Mouse (Mus musculus) adrenal gland (tissue): ENCODE measurements around the gene Chrm4.

Experiments used
- intact Hi-C: fragments of 180-260 bp; cut with DNase I; formaldehyde crosslinking; loops from one replicate; pipeline ENCODE4 v1.15.1; 2025

Chrm4 gene

GRCm38 (mm10) chr2:91921790-91922570, 5.1 kb upstream of the Chrm4 start:
- intact Hi-C loops: no loop called here

GRCm38 (mm10) chr2:91922586-91923414, 4.2 kb upstream of the Chrm4 start:
- intact Hi-C loops: no loop called here

- intact Hi-C loops: no loop called here
These were observed 3.4 kb upstream of the Chrm4 start for GRCm38 (mm10) chr2:91923415-91924337.

DNA sequence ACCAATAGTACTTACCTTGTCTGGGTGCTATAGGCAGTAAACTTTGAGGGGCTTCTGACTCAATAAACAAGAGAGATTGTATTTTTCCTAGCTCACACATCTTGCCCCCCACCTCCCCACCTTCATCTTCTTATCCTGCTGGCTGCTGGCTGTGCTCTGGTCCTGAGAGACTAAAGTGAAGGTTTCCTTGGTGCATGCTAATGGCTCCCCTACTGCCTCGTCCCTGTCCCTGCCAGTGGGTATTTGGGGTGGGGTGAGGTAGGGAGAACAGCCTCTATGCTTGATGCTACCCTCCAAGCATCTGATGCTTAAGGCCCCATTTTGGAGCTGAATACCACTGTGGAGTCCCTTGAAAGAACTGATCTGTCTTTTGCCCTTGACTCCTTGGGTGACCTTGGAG, 2.3 kb upstream of the Chrm4 start:
- intact Hi-C loops: no loop called here

- intact Hi-C loops: no loop called here
These were observed 1.6 kb upstream of the Chrm4 start for GRCm38 (mm10) chr2:91925442-91925841.

- intact Hi-C loops: loop anchor here (2.0 kb wide), 1 partner anchor 149 kb away; no protein-coding TSS in a partner anchor
These were observed 931 bp downstream of the Chrm4 start for GRCm38 (mm10) chr2:91927826-91928533.

- intact Hi-C loops: no loop called here
These were observed 1.7 kb downstream of the Chrm4 start for GRCm38 (mm10) chr2:91928534-91929350.

GRCm38 (mm10) chr2:91929455-91929854, 2.4 kb downstream of the Chrm4 start:
- intact Hi-C loops: no loop called here

DNA sequence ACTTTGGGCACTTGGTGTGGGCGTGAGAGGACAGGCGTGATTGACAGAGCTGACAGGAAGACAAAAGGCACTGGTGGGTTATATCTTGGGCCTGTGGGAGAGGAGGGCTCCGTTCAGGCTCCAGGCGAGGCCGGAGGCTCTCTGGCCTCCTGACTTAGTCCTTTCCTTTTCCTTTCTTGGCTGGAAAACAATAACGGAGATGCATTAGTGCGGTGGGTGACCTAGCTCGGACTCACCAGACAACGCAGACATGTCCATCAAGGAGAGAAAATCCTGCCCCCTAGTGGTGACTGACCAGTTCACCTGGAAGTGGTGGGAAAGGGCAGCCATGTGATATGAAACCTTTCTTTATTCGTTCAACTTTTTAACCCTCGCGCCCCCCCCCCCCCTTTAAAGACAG, 2.9 kb downstream of the Chrm4 start:
- intact Hi-C loops: no loop called here

- intact Hi-C loops: no loop called here
These were observed 3.8 kb downstream of the Chrm4 start for GRCm38 (mm10) chr2:91930761-91931291.

GRCm38 (mm10) chr2:91931328-91932159, 4.5 kb downstream of the Chrm4 start:
- intact Hi-C loops: no loop called here

GRCm38 (mm10) chr2:91932160-91932711, 5.2 kb downstream of the Chrm4 start, which contains the start of gene Mdk:
TSS of gene Mdk (minus strand) at chr2:91932297.
- intact Hi-C loops: no loop called here

GRCm38 (mm10) chr2:91932737-91933350, 5.8 kb downstream of the Chrm4 start:
- intact Hi-C loops: no loop called here

GRCm38 (mm10) chr2:91933471-91933870, 6.4 kb downstream of the Chrm4 start:
- intact Hi-C loops: no loop called here

DNA sequence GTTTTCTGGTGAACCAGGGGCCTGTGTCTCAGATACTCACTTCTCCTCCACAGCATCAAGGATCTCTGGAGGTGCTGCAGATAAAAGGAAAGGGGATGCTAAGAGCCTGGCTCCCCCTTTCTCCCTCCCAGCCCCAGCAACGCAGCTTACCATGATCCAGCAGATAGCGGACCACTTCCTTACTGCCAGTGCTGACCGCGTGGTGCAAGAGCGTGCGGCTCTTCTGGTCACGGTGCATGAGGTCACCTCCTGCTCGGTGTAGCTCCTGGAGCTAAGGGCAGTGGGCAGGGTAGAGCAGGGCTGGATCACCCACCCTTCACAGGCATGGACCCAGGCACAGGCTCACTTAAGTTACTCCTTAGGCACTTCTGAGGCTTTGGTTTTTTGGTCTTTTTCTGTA, 7.0 kb downstream of the Chrm4 start:
- intact Hi-C loops: no loop called here

GRCm38 (mm10) chr2:91934826-91935525, 7.9 kb downstream of the Chrm4 start:
- intact Hi-C loops: no loop called here

DNA sequence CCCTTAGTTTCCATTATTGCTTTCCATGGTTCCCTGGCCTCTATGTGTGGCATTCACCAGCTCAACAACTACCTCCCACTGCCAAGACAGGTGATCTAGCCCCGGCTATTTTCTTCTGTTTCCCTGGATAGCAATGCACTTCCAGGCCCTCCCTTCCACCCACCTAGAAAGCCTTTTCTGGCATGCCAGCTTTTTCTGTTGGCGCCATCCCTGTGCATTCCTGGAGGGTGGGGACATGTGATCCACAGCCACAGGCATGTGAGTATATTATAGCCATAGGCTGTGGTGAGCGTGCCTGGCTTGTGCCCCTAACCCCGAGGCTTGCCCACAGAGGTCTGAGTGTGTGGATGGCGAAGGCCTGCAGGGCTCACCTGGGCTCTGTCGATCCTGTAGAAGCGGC, 9.1 kb downstream of the Chrm4 start:
- intact Hi-C loops: no loop called here
